Mouse (Mus musculus) MEL (cell line): ENCODE data around the gene Gpx7. TPM values are rescaled to one million over a fixed set of nuclear protein-coding genes. Genes with fewer than 3 reads are reported as not detected.
A peak's percentile ranks its signal among the peaks of the same experiment; 100 is the strongest.

Experiments
- DNase-seq: peaks from one replicate; pipeline ENCODE4 v3.0.0; 2011; ENCODE audit warnings: low read depth, low spot score
- H3K27ac ChIP-seq: 2 replicates; pipeline ENCODE4 v1.5.1; 2012; ENCODE audit warnings: low read depth, mild to moderate bottlenecking, control low read depth, low read length, moderate library complexity; ENCODE audit not compliant: control insufficient read depth
- H3K27me3 ChIP-seq, 2 experiments: fragments of 150-350 bp in 1 of 2; sonication (generic) in 1 of 2; 2 replicates each; pipeline ENCODE4 v1.6.1; 2012; ENCODE audit warnings: low read length in 2 of 2, mild to moderate bottlenecking in 2 of 2, improper control_type of control experiment in 1 of 2, moderate library complexity in 1 of 2; ENCODE audit not compliant: insufficient read depth in 2 of 2, control insufficient read depth in 1 of 2
- H3K36me3 ChIP-seq, 2 experiments: 2 replicates each; pipeline ENCODE4 v1.6.1; 2012 to 2014; ENCODE audit warnings: low read length in 2 of 2, improper control_type of control experiment in 1 of 2, inconsistent platforms in 1 of 2, mild to moderate bottlenecking in 1 of 2; ENCODE audit not compliant: insufficient read depth in 2 of 2, control insufficient read depth in 1 of 2
- H3K4me1 ChIP-seq, 2 experiments: fragments of 150-350 bp in 1 of 2; sonication (generic) in 1 of 2; 2 replicates each; pipeline ENCODE4 v1.6.1; 2012; ENCODE audit warnings: low read length in 2 of 2, improper control_type of control experiment in 1 of 2, mild to moderate bottlenecking in 1 of 2; ENCODE audit not compliant: insufficient read depth in 2 of 2, control insufficient read depth in 1 of 2
- H3K4me3 ChIP-seq, 2 experiments: fragments of 150-350 bp in 1 of 2; sonication (generic) in 1 of 2; 2 replicates each; pipeline ENCODE4 v1.5.1; 2012; ENCODE audit warnings: low read depth in 2 of 2, low read length in 2 of 2, mild to moderate bottlenecking in 2 of 2, moderate library complexity in 2 of 2, control low read depth in 1 of 2, improper control_type of control experiment in 1 of 2; ENCODE audit not compliant: control insufficient read depth in 1 of 2, insufficient read depth in 1 of 2
- H3K79me2 ChIP-seq: 2 replicates; pipeline ENCODE4 v1.6.1; 2012; ENCODE audit warnings: mild to moderate bottlenecking, low read length, moderate library complexity; ENCODE audit not compliant: control insufficient read depth, poor library complexity, insufficient read depth
- H3K9ac ChIP-seq: 2 replicates; pipeline ENCODE4 v1.6.1; 2012; ENCODE audit warnings: low read depth, mild to moderate bottlenecking, control low read depth, low read length, moderate library complexity; ENCODE audit not compliant: control insufficient read depth, poor library complexity, severe bottlenecking
- H3K9me3 ChIP-seq: fragments of 150-350 bp; sonication (generic); replicated peaks from 2 replicates; pipeline ENCODE4 v1.6.1; 2012; ENCODE audit warnings: mild to moderate bottlenecking, low read length, improper control_type of control experiment, moderate library complexity; ENCODE audit not compliant: insufficient read depth
- CHD1 ChIP-seq: IDR thresholded peaks from 2 replicates; pipeline ENCODE4 v1.6.1; 2012; ENCODE audit warnings: low read depth, mild to moderate bottlenecking, inconsistent platforms, low read length, improper control_type of control experiment
- CTCF ChIP-seq, 3 experiments: IDR thresholded peaks in 2 of 3; conservative IDR thresholded peaks in 1 of 3; 2 replicates each; pipeline ENCODE4 v1.5.1; 2011 to 2012; ENCODE audit warnings: low read length in 3 of 3, low read depth in 2 of 3, mild to moderate bottlenecking in 2 of 3, improper control_type of control experiment in 1 of 3, inconsistent platforms in 1 of 3, mixed read lengths in 1 of 3, moderate library complexity in 1 of 3; ENCODE audit not compliant: control insufficient read depth in 1 of 3, insufficient read depth in 1 of 3, poor library complexity in 1 of 3, severe bottlenecking in 1 of 3
- E2F4 ChIP-seq: IDR thresholded peaks from 2 replicates; pipeline ENCODE4 v1.6.1; 2011; ENCODE audit warnings: low read depth, low read length, improper control_type of control experiment, borderline replicate concordance
- EP300 ChIP-seq, 2 experiments: IDR thresholded peaks; 2 replicates each; pipeline ENCODE4 v1.6.1; 2011; ENCODE audit warnings: improper control_type of control experiment in 2 of 2, low read length in 2 of 2, low read depth in 1 of 2, mild to moderate bottlenecking in 1 of 2
- ETS1 ChIP-seq: IDR thresholded peaks from 2 replicates; pipeline ENCODE4 v1.6.1; 2012; ENCODE audit warnings: low read depth, mild to moderate bottlenecking, inconsistent platforms, low read length, improper control_type of control experiment, moderate library complexity
- GABPA ChIP-seq: IDR thresholded peaks from 2 replicates; pipeline ENCODE4 v1.6.1; 2012; ENCODE audit warnings: low read depth, mild to moderate bottlenecking, inconsistent platforms, low read length, improper control_type of control experiment, moderate library complexity
- KAT2A ChIP-seq: conservative IDR thresholded peaks from 2 replicates; pipeline ENCODE4 v1.6.1; 2012; ENCODE audit warnings: low read depth, low read length, improper control_type of control experiment, inconsistent platforms
- MAFK ChIP-seq: IDR thresholded peaks from 2 replicates; pipeline ENCODE4 v1.6.1; 2011; ENCODE audit warnings: low read depth, mild to moderate bottlenecking, low read length, improper control_type of control experiment, borderline replicate concordance
- MAX ChIP-seq: IDR thresholded peaks from 2 replicates; pipeline ENCODE4 v1.6.1; 2011; ENCODE audit warnings: low read length, improper control_type of control experiment
- MEF2A ChIP-seq: IDR thresholded peaks from 2 replicates; pipeline ENCODE4 v1.6.1; 2014; ENCODE audit warnings: low read depth, mild to moderate bottlenecking, inconsistent platforms, low read length, improper control_type of control experiment; ENCODE audit not compliant: poor library complexity, insufficient replicate concordance, severe bottlenecking; ENCODE audit errors: extremely low read depth
- MXI1 ChIP-seq: IDR thresholded peaks from 2 replicates; pipeline ENCODE4 v1.6.1; 2011; ENCODE audit warnings: mild to moderate bottlenecking, low read depth, low read length, improper control_type of control experiment
- MYC ChIP-seq: IDR thresholded peaks from 2 replicates; pipeline ENCODE4 v1.6.1; 2011; ENCODE audit warnings: low read depth, mild to moderate bottlenecking, low read length, improper control_type of control experiment, moderate library complexity
- POLR2A ChIP-seq, 2 experiments: IDR thresholded peaks; 2 replicates each; pipeline ENCODE4 v1.6.1; 2011 to 2012; ENCODE audit warnings: low read length in 2 of 2, mild to moderate bottlenecking in 2 of 2, control low read depth in 1 of 2, improper control_type of control experiment in 1 of 2, low read depth in 1 of 2, moderate library complexity in 1 of 2; ENCODE audit not compliant: control insufficient read depth in 1 of 2, insufficient read depth in 1 of 2, poor library complexity in 1 of 2
- RCOR1 ChIP-seq: IDR thresholded peaks from 2 replicates; pipeline ENCODE4 v1.6.1; 2012; ENCODE audit warnings: low read depth, mild to moderate bottlenecking, inconsistent platforms, low read length, improper control_type of control experiment
- SIN3A ChIP-seq: IDR thresholded peaks from 2 replicates; pipeline ENCODE4 v1.6.1; 2012; ENCODE audit warnings: low read length, improper control_type of control experiment, inconsistent platforms
- TBP ChIP-seq: IDR thresholded peaks from 2 replicates; pipeline ENCODE4 v1.8.0; 2011; ENCODE audit warnings: low read depth, low read length, improper control_type of control experiment
- TCF12 ChIP-seq: IDR thresholded peaks from 2 replicates; pipeline ENCODE4 v1.6.1; 2014; ENCODE audit warnings: low read depth, mild to moderate bottlenecking, inconsistent platforms, low read length, improper control_type of control experiment, moderate library complexity
- UBTF ChIP-seq: IDR thresholded peaks from 2 replicates; pipeline ENCODE4 v1.6.1; 2012; ENCODE audit warnings: low read depth, mild to moderate bottlenecking, inconsistent platforms, low read length, improper control_type of control experiment, moderate library complexity, borderline replicate concordance; ENCODE audit not compliant: insufficient read depth
- ZKSCAN1 ChIP-seq: IDR thresholded peaks from 2 replicates; pipeline ENCODE4 v1.6.1; 2012; ENCODE audit warnings: low read depth, mild to moderate bottlenecking, inconsistent platforms, low read length, improper control_type of control experiment, moderate library complexity
- ZMIZ1 ChIP-seq: IDR thresholded peaks from 2 replicates; pipeline ENCODE4 v1.6.1; 2012; ENCODE audit warnings: low read depth, mild to moderate bottlenecking, inconsistent platforms, low read length, improper control_type of control experiment, moderate library complexity
- polyA plus RNA-seq, 2 experiments: library from polyadenylated mRNA; stranded (reverse) in 1 of 2; unstranded in 1 of 2; fragments of >175 nt in 1 of 2; fragments of >200 nt in 1 of 2; gene quantifications; 2 replicates each; pipeline versions ENCODE4 v1.2.1 to v1.2.4; 2012; ENCODE audit warnings: low replicate concordance in 2 of 2, low read depth in 1 of 2; ENCODE audit not compliant: insufficient read length in 2 of 2, insufficient read depth in 1 of 2, missing spikeins in 1 of 2
- total RNA-seq: library from RNA; depleted of rRNA; stranded (reverse); fragments of 300-350 nt; gene quantifications from 2 replicates; pipeline ENCODE4 v1.2.3, GENCODE M21; 2012

The Gpx7 gene
- total and polyA plus RNA-seq, 3 experiments, result not detected

DNA sequence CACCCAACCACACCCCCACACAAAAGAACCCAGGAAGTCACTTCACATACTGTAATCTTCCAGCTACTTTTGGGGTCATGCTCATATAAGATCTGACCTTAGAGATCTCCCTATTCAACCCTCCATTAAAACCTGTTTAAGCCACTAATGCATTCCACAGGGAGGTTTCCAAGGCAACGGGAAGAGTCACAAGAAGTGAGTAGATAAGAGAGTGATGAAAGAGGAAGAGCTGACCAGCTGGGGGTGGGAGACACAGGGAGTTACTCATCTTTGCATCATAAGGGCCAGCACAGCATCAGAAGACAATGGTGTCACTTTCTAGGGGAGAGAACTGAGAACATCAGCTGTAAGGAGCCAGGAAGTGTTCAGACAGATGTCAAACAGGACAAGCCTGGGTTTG is 26.6 kb downstream of the Gpx7 start:
- TF ChIP-seq CHD1 (no peak), POLR2A (IDR thresholded peaks at IDR 0.05; ENCODE audit: control insufficient read depth in 1 of 2, insufficient read depth in 1 of 2, low read depth in 1 of 2, low read length in 2 of 2, poor library complexity in 1 of 2) (no peak), TBP (no peak), SIN3A (no peak), EP300 (IDR thresholded peaks at IDR 0.05; ENCODE audit: low read depth in 1 of 2, low read length in 2 of 2) (peak in 1 of 2 experiments; percentile 23; a peak in 1 of 4 replicates), RCOR1 (no peak), ETS1 (peak; percentile 85; the same call in 1 of the 2 replicates), TCF12 (no peak; the same call in 1 of the 2 replicates), MYC (no peak), UBTF (no peak), GABPA (no peak), KAT2A (no peak), ZMIZ1 (no peak)
- peak overlapping the region; percentile 23; the same call in 1 of the 2 replicates for H3K27ac ChIP-seq
- peaks cover 8 to 11% of the 10 kb centered on the region in 2 experiments for H3K27me3 ChIP-seq

DNA sequence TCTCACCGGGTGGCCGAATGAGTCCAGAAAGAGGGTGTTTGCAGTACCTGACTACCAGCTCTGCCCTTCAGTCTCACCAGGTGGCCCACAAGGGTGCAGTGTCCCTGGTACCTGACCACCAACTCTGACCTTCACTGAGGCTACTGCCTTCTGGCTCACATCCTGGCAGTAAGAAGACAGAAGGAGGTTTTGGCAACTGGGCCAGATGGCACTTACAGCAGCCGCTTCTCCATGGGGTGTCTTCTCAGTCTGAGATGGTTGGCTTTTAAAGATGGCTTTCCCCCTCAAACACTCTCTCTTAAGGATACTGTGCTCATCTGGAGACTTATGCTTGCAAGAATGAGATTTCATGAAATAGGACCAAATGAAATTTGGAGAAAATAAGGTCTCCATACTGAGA is 27.3 kb downstream of the Gpx7 start:
- no peak overlapping the region for H3K9ac ChIP-seq
- no peak for DNase-seq
- H3K9me3 ChIP-seq, result no peaks in the 10 kb centered on the region
- no peak overlapping the region for H3K4me3 ChIP-seq
- H3K4me1 ChIP-seq, result peaks cover 0 to 10% of the 10 kb centered on the region in 2 experiments; a peak in 3 of 4 replicates
- TF ChIP-seq E2F4 (no peak), MXI1 (no peak), KAT2A (no peak), POLR2A (IDR thresholded peaks at IDR 0.05; ENCODE audit: control insufficient read depth in 1 of 2, insufficient read depth in 1 of 2, low read depth in 1 of 2, low read length in 2 of 2, poor library complexity in 1 of 2) (no peak), MAX (no peak), CTCF (IDR thresholded peaks at IDR 0.05 in 2 of 3, conservative IDR thresholded peaks at IDR 0.05 in 1 of 3; ENCODE audit: control insufficient read depth in 1 of 3, insufficient read depth in 1 of 3, low read depth in 2 of 3, low read length in 3 of 3, poor library complexity in 1 of 3, severe bottlenecking in 1 of 3) (no peak), ZKSCAN1 (no peak), UBTF (no peak), MEF2A (no peak), MAFK (no peak)
- H3K36me3 ChIP-seq, result peaks cover 0 to 8% of the 10 kb centered on the region in 2 experiments; a peak in 1 of 4 replicates
- H3K79me2 ChIP-seq, result no peaks in the 10 kb centered on the region
- H3K27ac ChIP-seq, result no peak overlapping the region
- H3K27me3 ChIP-seq, result peaks cover 8 to 11% of the 10 kb centered on the region in 2 experiments

More for the DNA sequence above, 26.6 kb downstream of the Gpx7 start:
- DNase-seq, result peak; percentile 44
- Histone ChIP-seq H3K36me3 (peaks cover 0 to 8% of the 10 kb centered on the region in 2 experiments; a peak in 1 of 4 replicates), H3K4me3 (no peak overlapping the region), H3K9ac (no peak overlapping the region; the same call in 1 of the 2 replicates), H3K79me2 (no peaks in the 10 kb centered on the region), H3K4me1 (peaks cover 0 to 10% of the 10 kb centered on the region in 2 experiments; a peak in 3 of 4 replicates), H3K9me3 (no peaks in the 10 kb centered on the region)
